Mouse (Mus musculus) gastrocnemius, postnatal 36 days (tissue): ENCODE measurements around the gene Ajm1. TPM values are rescaled to one million over a fixed set of nuclear protein-coding genes. Genes with fewer than 3 reads are reported as not detected.

ENCODE experiments used
- DNase-seq, 2 experiments: peaks; one replicate each; pipeline ENCODE4 v3.0.0; 2022
- intact Hi-C: fragments of 180-260 bp; cut with DNase I; formaldehyde crosslinking; loops from one replicate; pipeline ENCODE4 v1.15.1; 2025
- long read RNA-seq, 2 experiments: library from polyadenylated mRNA; stranded (forward); transcript quantifications; one replicate each; pipeline ENCODE4 v2.0.0; 2021
- total RNA-seq, 2 experiments: library from RNA; stranded (reverse); gene quantifications; 2 replicates each; pipeline ENCODE4 v1.2.3; 2021

The Ajm1 gene
- not detected for total RNA-seq
- long read RNA-seq, experiment 1: 0 reads
- long read RNA-seq, experiment 2: 0 reads

- intact Hi-C loops: no loop called here
Observed at GRCm38 (mm10) chr2:25581294-25581864, at the start of gene Ajm1. Ajm1 (minus strand) TSS chr2:25581757.

GRCm38 (mm10) chr2:25628738-25629137, 47.2 kb upstream of the Ajm1 start:
- no peak for DNase-seq
- intact Hi-C loops: no loop called here

More at GRCm38 (mm10) chr2:25581294-25581864, at the start of gene Ajm1:
- no peak for DNase-seq

- DNase-seq: no peak
- intact Hi-C loops: no loop called here
Observed at GRCm38 (mm10) chr2:25627811-25628210, 46.3 kb upstream of the Ajm1 start, which contains the start of gene Fcna. Fcna (minus strand) TSS chr2:25628030.

GRCm38 (mm10) chr2:25625986-25626385, 44.4 kb upstream of the Ajm1 start:
- intact Hi-C loops: no loop called here
- DNase-seq: no peak

GRCm38 (mm10) chr2:25621229-25622200, 40.0 kb upstream of the Ajm1 start, which contains the start of gene Tmem141:
Tmem141 (minus strand) TSS chr2:25622005.
- intact Hi-C loops: no loop called here
- DNase-seq: peak; percentile 78 to 88

GRCm38 (mm10) chr2:25620852-25621228, 39.3 kb upstream of the Ajm1 start:
- intact Hi-C loops: no loop called here
- DNase-seq: no peak

GRCm38 (mm10) chr2:25620386-25620785, 38.8 kb upstream of the Ajm1 start:
- no peak for DNase-seq
- intact Hi-C loops: no loop called here

GRCm38 (mm10) chr2:25617578-25617977, 36.0 kb upstream of the Ajm1 start, which contains the start of gene Ccdc183:
Ccdc183 (minus strand) TSS chr2:25617678.
- intact Hi-C loops: no loop called here
- no peak for DNase-seq

GRCm38 (mm10) chr2:25616398-25616797, 34.8 kb upstream of the Ajm1 start:
- intact Hi-C loops: no loop called here
- no peak for DNase-seq

GRCm38 (mm10) chr2:25608671-25609070, 27.1 kb upstream of the Ajm1 start:
- intact Hi-C loops: no loop called here
- no peak for DNase-seq

- peak; percentile 86 to 88 for DNase-seq
- intact Hi-C loops: no loop called here
Observed at GRCm38 (mm10) chr2:25607761-25608622, 26.4 kb upstream of the Ajm1 start, which contains the start of gene Rabl6. Rabl6 (minus strand) TSS chr2:25608521.

GRCm38 (mm10) chr2:25602526-25602925, 21.0 kb upstream of the Ajm1 start:
- intact Hi-C loops: no loop called here
- no peak for DNase-seq

GRCm38 (mm10) chr2:25600037-25600436, 18.5 kb upstream of the Ajm1 start:
- DNase-seq: no peak
- intact Hi-C loops: no loop called here

GRCm38 (mm10) chr2:25598749-25599148, 17.2 kb upstream of the Ajm1 start:
- DNase-seq: no peak
- intact Hi-C loops: no loop called here

- intact Hi-C loops: no loop called here
- no peak for DNase-seq
Observed at GRCm38 (mm10) chr2:25596765-25597510, 15.4 kb upstream of the Ajm1 start.

- intact Hi-C loops: no loop called here
- no peak for DNase-seq
Observed at GRCm38 (mm10) chr2:25591863-25592262, 10.3 kb upstream of the Ajm1 start.

- DNase-seq: no peak
- intact Hi-C loops: no loop called here
Observed at GRCm38 (mm10) chr2:25588227-25588907, 6.8 kb upstream of the Ajm1 start.

- intact Hi-C loops: no loop called here
- no peak for DNase-seq
Observed at GRCm38 (mm10) chr2:25587290-25587689, 5.7 kb upstream of the Ajm1 start.

- intact Hi-C loops: no loop called here
- DNase-seq: no peak
Observed at GRCm38 (mm10) chr2:25585601-25586000, 4.0 kb upstream of the Ajm1 start.
